Comparison of ENCODE assay signal across 14 mouse cellular contexts in the genomic region with DNA sequence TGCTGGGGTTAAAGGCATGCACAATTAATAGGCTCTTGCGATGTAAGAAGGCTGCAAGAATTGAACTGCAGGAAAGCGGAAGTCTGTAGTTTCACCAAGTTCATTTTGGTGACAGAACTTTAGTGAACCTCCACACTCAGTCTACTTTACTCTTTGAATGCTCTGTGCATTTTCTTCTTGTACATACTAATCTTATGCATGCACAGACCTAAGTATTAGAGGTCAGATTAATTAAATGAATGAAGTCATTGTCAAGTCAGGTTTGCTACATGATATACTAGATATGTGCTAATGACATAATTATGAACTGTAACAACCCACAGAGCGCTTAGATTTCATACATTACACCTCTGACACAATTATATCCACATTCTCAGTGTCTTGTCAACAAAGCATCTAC.
"Had no signal": no experiment of that assay in that cellular context is flagged by ENCODE, and none has a peak within 500 bp of the region (broad histone marks: within the 10 kb centered on the region; RNA-seq: fewer than 3 reads in every experiment).

No protein-coding gene starts in this region.

- H3K4me2 ChIP-seq: neural tube, embryonic 12.5 days; neural tube, embryonic 13.5 days; neural tube, embryonic 15.5 days; stomach, embryonic 15.5 days had no signal

- H3K9me3 ChIP-seq: neural tube, embryonic 12.5 days; neural tube, embryonic 13.5 days; neural tube, embryonic 15.5 days; stomach, embryonic 15.5 days had no signal

- H3K4me3 ChIP-seq: neural tube, embryonic 12.5 days; neural tube, embryonic 13.5 days; neural tube, embryonic 15.5 days; stomach, embryonic 15.5 days had no signal

- H3K9ac ChIP-seq: neural tube, embryonic 12.5 days; neural tube, embryonic 13.5 days; neural tube, embryonic 15.5 days; stomach, embryonic 15.5 days had no signal

- H3K4me1 ChIP-seq: stomach, embryonic 15.5 days had no signal

- DNase-seq: right cerebral cortex, adult 18-20 months; right cerebral cortex, postnatal 14 days; right cerebral cortex, postnatal 25 days; right cerebral cortex, postnatal 4 days; spleen, adult 18-20 months; thymus, adult 18-20 months; thymus, postnatal 25 days; thymus, postnatal 36 days; thymus, postnatal 4 days had no signal

- H3K36me3 ChIP-seq: neural tube, embryonic 12.5 days; neural tube, embryonic 13.5 days; neural tube, embryonic 15.5 days; stomach, embryonic 15.5 days had no signal

- H3K27ac ChIP-seq: neural tube, embryonic 12.5 days; neural tube, embryonic 13.5 days; neural tube, embryonic 15.5 days; stomach, embryonic 15.5 days; stomach, postnatal 0 days had no signal

- H3K27me3 ChIP-seq: neural tube, embryonic 12.5 days; neural tube, embryonic 13.5 days; neural tube, embryonic 15.5 days; stomach, embryonic 15.5 days had no signal
